ENCODE assay signal across 7 mouse cellular contexts in the genomic region with DNA sequence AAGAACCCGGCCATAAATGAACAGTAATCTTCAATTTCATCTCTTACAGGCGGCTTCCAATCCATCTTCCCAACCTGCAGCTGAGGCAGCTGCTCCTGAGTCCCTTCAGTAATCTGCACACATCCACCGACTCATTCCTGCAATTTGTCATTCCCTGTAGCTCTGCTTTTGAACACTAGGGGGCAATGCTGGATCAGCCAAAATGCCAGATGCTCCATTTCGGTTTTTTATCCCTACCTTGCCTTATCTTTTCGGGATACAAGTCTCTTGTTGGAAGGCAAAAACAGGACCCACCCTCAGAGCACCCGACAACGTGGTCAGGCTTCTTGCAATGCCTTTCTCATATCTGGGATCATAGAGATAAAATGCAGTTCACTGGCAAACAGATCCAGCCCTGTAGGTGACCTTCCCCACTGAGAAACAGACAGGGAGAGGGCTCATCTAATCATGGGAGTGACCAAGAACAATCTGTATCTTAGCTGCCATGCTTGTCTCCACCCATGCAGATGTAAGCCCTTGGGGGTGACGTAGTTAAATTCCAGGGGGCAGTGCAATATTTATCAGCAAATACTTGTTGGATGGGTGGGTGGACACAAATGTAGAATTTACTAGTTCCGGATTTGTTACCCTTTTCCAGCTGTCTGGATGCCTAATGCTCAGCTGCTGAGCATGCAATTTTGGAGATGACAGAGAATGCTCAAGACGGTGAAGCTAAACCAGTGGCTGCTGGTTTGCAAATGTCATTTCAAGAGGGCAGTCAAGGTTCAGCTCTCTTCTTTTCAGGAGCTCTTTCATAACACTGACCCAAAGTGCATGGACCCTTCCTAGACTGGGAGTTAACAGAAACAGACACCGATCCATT.
DNase-seq lines count a peak whose midpoint lies in the region; ATAC-seq and TF ChIP-seq lines count a peak whose summit lies in the region.

No protein-coding gene starts in this region.

- H3K4me2 ChIP-seq in hindbrain, postnatal 0 days (ENCODE audit: low read depth, low read length) = peak overlapping the region; percentile 19; the same call in 1 of the 2 replicates

- peak; percentile 59 for ATAC-seq in hindbrain, postnatal 0 days

- peaks cover 9% of the 10 kb centered on the region for H3K4me1 ChIP-seq in hindbrain, postnatal 0 days (ENCODE audit: insufficient read depth, low read length)

- DNase-seq in adrenal gland, adult 8-10 months = peak; percentile 36
- peak; percentile 58 to 87 for DNase-seq in cerebellum, postnatal 4 days (ENCODE audit: low spot score in 2 of 2)
- peak; percentile 18 to 27 for DNase-seq in gastrocnemius, adult 8-10 months (ENCODE audit: low spot score in 2 of 2)
- DNase-seq in hindbrain, postnatal 0 days (ENCODE audit: low spot score) = peak; percentile 92
- DNase-seq in left cerebral cortex, adult 11 months (ENCODE audit: low spot score) = peak; percentile 51
- DNase-seq in lung, postnatal 14 days = peak; percentile 78
- peak; percentile 90 to 93 for DNase-seq in right cerebral cortex, adult 2 months (ENCODE audit: low spot score in 2 of 2)

- no peaks in the 10 kb centered on the region for H3K9me3 ChIP-seq in hindbrain, postnatal 0 days (ENCODE audit: low read length)

- H3K4me3 ChIP-seq in hindbrain, postnatal 0 days (ENCODE audit: low read length) = no peak overlapping the region

- no peak overlapping the region for H3K27ac ChIP-seq in hindbrain, postnatal 0 days

- H3K9ac ChIP-seq in hindbrain, postnatal 0 days (replicated peaks; ENCODE audit: low read length) = no peak overlapping the region

- WGBS in hindbrain, postnatal 0 days = 24% methylated on average over 11 of the region's 11 CpGs

- no peaks in the 10 kb centered on the region for H3K36me3 ChIP-seq in hindbrain, postnatal 0 days (ENCODE audit: insufficient read depth, low read length)

- TF ChIP-seq CTCF in hindbrain, postnatal 0 days (IDR thresholded peaks at IDR 0.05; ENCODE audit: low read depth) = peak; percentile 96

- H3K27me3 ChIP-seq in hindbrain, postnatal 0 days (ENCODE audit: insufficient read depth, low read length) = no peaks in the 10 kb centered on the region

Comparison
In these comparisons a context has a peak if more than half of its experiments do, and no peak if none do; other contexts are left out.
1. DNase-seq: peak in every context shown above with its lines; median percentile 92 in hindbrain, postnatal 0 days; 92 in right cerebral cortex, adult 2 months; 78 in lung, postnatal 14 days; 72 in cerebellum, postnatal 4 days; 51 in left cerebral cortex, adult 11 months; 36 in adrenal gland, adult 8-10 months; 22 in gastrocnemius, adult 8-10 months.